Mouse (Mus musculus) left cerebral cortex, adult 8-10 months (tissue): Measurements from ENCODE around the gene Tcte3. TPM values are rescaled to one million over a fixed set of nuclear protein-coding genes. Genes with fewer than 3 reads are reported as not detected.

Source experiments
- total RNA-seq, 4 experiments: library from RNA; stranded (reverse); gene quantifications; 2 replicates each; pipeline ENCODE4 v1.2.4; 2022

The Tcte3 gene
- total RNA-seq, 4 experiments from 2014 or later = 1.4 to 1.9 TPM; not detected in 2

Other genes with a start within 250 kb of the Tcte3 start
- 1 to 10 TPM; 2.6 to 3.6 (median 3.1) TPM for gene Wdr27, start 98.3 kb downstream of the Tcte3 start, total RNA-seq
- 10 to 100 TPM; 15.0 to 16.6 (median 15.7) TPM for gene 1600012H06Rik, start 98.3 kb downstream of the Tcte3 start, total RNA-seq
- 10 to 100 TPM; 48.0 to 54.9 (median 50.7) TPM for gene Phf10, start 80.2 kb downstream of the Tcte3 start, total RNA-seq
- gene 9030025P20Rik, start 63.0 kb downstream of the Tcte3 start, total RNA-seq = 1 to 10 TPM; 7.6 to 8.9 (median 8.0) TPM
- 1 to 10 TPM in 2 of 4 experiments, not detected in 2; 1.4 to 1.5 TPM for gene Gm3417, start 62.7 kb downstream of the Tcte3 start, total RNA-seq
- 1 to 10 TPM; 3.0 to 6.0 (median 4.4) TPM for gene Gm3435, start 31.3 kb downstream of the Tcte3 start, total RNA-seq
- 10 to 100 TPM; 45.4 to 57.1 (median 53.1) TPM for gene Ermard, start 280 bp downstream of the Tcte3 start, total RNA-seq
- gene Gm3448, start within 50 bp of the Tcte3 start, total RNA-seq = 1 to 10 TPM; 6.9 to 9.3 (median 8.1) TPM